Mouse (Mus musculus): ENCODE measurements around the gene Ubr3.

DNA sequence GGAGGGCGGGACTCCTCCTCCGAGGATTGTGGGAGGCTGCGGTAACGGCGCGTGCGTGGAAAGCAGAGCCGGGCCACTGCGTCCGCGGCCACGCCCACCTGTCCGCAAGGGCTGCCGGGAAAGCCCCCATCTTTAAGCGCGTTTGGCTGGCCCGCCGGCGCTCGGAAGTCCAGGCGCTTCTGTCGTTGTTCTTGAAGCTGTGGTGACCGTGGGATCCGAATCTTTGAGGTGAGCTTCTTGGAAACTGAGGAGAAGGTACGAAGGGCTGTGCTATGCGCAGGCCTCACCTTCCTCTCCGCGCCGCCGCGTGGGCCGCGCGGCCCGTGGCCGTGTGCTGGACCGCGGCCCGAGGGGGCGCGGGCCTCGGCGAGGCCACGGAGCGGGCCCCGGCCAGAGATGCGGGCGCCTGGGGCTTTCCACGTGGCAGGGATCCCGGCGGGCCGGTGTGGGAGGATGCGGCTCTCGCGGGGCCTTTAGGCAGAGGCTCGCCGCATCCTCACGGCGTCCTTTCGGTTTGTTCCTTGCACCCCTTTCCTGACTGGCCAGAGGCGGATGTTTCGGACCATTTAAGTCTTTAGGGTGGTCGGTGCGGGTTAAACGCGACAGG, 35.5 kb upstream of the Ubr3 start, which contains the start of gene Ssb:
- TF ChIP-seq CTCF (IDR thresholded peaks at IDR 0.05; ENCODE audit: low read depth, low read length) (no peak), POLR2A (IDR thresholded peaks at IDR 0.05; ENCODE audit: extremely low read depth, insufficient read depth, low read length) (peak; percentile 55; the same call in 1 of the 2 replicates)
